Mouse (Mus musculus) forebrain, embryonic 16.5 days (tissue): ENCODE results near the gene Stac3. TPM values are rescaled to one million over a fixed set of nuclear protein-coding genes. Genes with fewer than 3 reads are reported as not detected.

Experiments
- ATAC-seq: fragments of 200-750 bp; cut with Nextera tagmentation; 2 replicates; pipeline ENCODE4 v1.8.0; 2017; ENCODE audit warnings: mild to moderate bottlenecking, moderate library complexity
- H3K27ac ChIP-seq: fragments of 300-500 bp; sonication (generic); 2 replicates; pipeline ENCODE4 v1.5.1; 2014; ENCODE audit warnings: low read length, control low read depth
- H3K27me3 ChIP-seq: fragments of 300-500 bp; sonication (generic); replicated peaks from 2 replicates; pipeline ENCODE4 v1.6.1; 2014; ENCODE audit warnings: low read length; ENCODE audit not compliant: control insufficient read depth, insufficient read depth
- H3K36me3 ChIP-seq: fragments of 300-500 bp; sonication (generic); 2 replicates; pipeline ENCODE4 v1.6.1; 2014; ENCODE audit not compliant: control insufficient read depth, insufficient read depth
- H3K4me1 ChIP-seq: fragments of 300-500 bp; sonication (generic); replicated peaks from 2 replicates; pipeline ENCODE4 v1.6.1; 2014; ENCODE audit warnings: low read length; ENCODE audit not compliant: control insufficient read depth, insufficient read depth
- H3K4me2 ChIP-seq: fragments of 300-500 bp; sonication (generic); 2 replicates; pipeline ENCODE4 v1.6.1; 2014; ENCODE audit warnings: mild to moderate bottlenecking, low read length, control low read depth
- H3K4me3 ChIP-seq: fragments of 300-500 bp; sonication (generic); replicated peaks from 2 replicates; pipeline ENCODE4 v1.5.1; 2014; ENCODE audit warnings: mild to moderate bottlenecking, low read length, control low read depth
- H3K9ac ChIP-seq: fragments of 300-500 bp; sonication (generic); replicated peaks from 2 replicates; pipeline ENCODE4 v1.6.1; 2014; ENCODE audit warnings: low read depth, low read length, control low read depth
- H3K9me3 ChIP-seq: fragments of 300-500 bp; sonication (generic); 2 replicates; pipeline ENCODE4 v1.6.1; 2016; ENCODE audit warnings: low read length; ENCODE audit not compliant: control insufficient read depth
- WGBS: fragments of 180-500 bp; shearing (Covaris S2); extraction: QIAGEN DNeasy Blood & Tissue Kit; methylation state at CpG from one replicate; pipeline ENCODE4 v1.1.7; 2014; 5-methylcytosine and 5-hydroxymethylcytosine counted together
- polyA plus RNA-seq: library from polyadenylated mRNA; unstranded; fragments of >200 nt; fragmentation: Nextera tagmentation; extraction: Ambion mirVana; gene quantifications from 2 replicates; pipeline ENCODE4 v1.2.1, GENCODE M21; 2015

Stac3 gene
- polyA plus RNA-seq, 1 experiment from 2014 or later, result 1.8 TPM

- peak within 1 kb of the TSS; percentile 91 for H3K4me2 ChIP-seq
- no peaks in the 10 kb centered on the region for H3K9me3 ChIP-seq
- H3K36me3 ChIP-seq, result peaks cover 6% of the 10 kb centered on the region; the same call in 1 of the 2 replicates
- H3K4me3 ChIP-seq, result peak within 1 kb of the TSS; percentile 62
- peaks cover 29% of the 10 kb centered on the region for H3K27me3 ChIP-seq
- peak; percentile 11; the same call in 1 of the 2 replicates for ATAC-seq
- peaks cover 46% of the 10 kb centered on the region for H3K4me1 ChIP-seq
- H3K9ac ChIP-seq, result peak within 1 kb of the TSS; percentile 61
- WGBS, result under 1% methylated on average over 68 of the region's 78 CpGs
- H3K27ac ChIP-seq, result 0 out of 2 replicates have a peak within 1 kb of the TSS, but pooled peaks have one; percentile 26
Measured at GRCm38 (mm10) chr10:127534036-127534928, 32.8 kb downstream of the Stac3 start, which contains the start of gene Nxph4. TSS of gene Nxph4 (minus strand) at chr10:127534559.

GRCm38 (mm10) chr10:127534929-127535384, 33.5 kb downstream of the Stac3 start:
- 1% methylated on average over 30 of the region's 30 CpGs for WGBS
- peaks cover 46% of the 10 kb centered on the region for H3K4me1 ChIP-seq
- H3K4me2 ChIP-seq, result peak overlapping the region; percentile 91
- no peak overlapping the region for H3K27ac ChIP-seq
- peak overlapping the region; percentile 62 for H3K4me3 ChIP-seq
- no peak for ATAC-seq
- H3K27me3 ChIP-seq, result peaks cover 23% of the 10 kb centered on the region
- H3K9me3 ChIP-seq, result no peaks in the 10 kb centered on the region
- H3K36me3 ChIP-seq, result peaks cover 10% of the 10 kb centered on the region; the same call in 1 of the 2 replicates
- peak overlapping the region; percentile 43 for H3K9ac ChIP-seq

- Histone ChIP-seq H3K4me3 (no peak overlapping the region), H3K9ac (no peak overlapping the region), H3K27me3 (peaks cover 15% of the 10 kb centered on the region), H3K4me1 (peaks cover 32% of the 10 kb centered on the region), H3K4me2 (no peak overlapping the region), H3K27ac (no peak overlapping the region), H3K9me3 (no peaks in the 10 kb centered on the region), H3K36me3 (peaks cover 16% of the 10 kb centered on the region)
- 7% methylated on average over 8 of the region's 8 CpGs for whole genome bisulfite sequencing
- ATAC-seq, result peak; percentile 27
Measured at GRCm38 (mm10) chr10:127536586-127537314, 35.3 kb downstream of the Stac3 start.

- ATAC-seq, result peak; percentile 29
- Histone ChIP-seq H3K4me2 (no peak overlapping the region), H3K27me3 (peaks cover 8% of the 10 kb centered on the region), H3K4me1 (peaks cover 35% of the 10 kb centered on the region), H3K27ac (no peak overlapping the region), H3K9ac (no peak overlapping the region), H3K9me3 (no peaks in the 10 kb centered on the region), H3K4me3 (no peak overlapping the region), H3K36me3 (peaks cover 18% of the 10 kb centered on the region)
- WGBS, result 23% methylated on average over 7 of the region's 7 CpGs
Measured at GRCm38 (mm10) chr10:127537854-127538583, 36.5 kb downstream of the Stac3 start.

- ATAC-seq, result no peak
- Histone ChIP-seq H3K27ac (no peak overlapping the region), H3K9ac (no peak overlapping the region), H3K36me3 (peaks cover 41% of the 10 kb centered on the region), H3K4me1 (peaks cover 13% of the 10 kb centered on the region), H3K4me3 (no peak overlapping the region), H3K27me3 (no peaks in the 10 kb centered on the region), H3K9me3 (no peaks in the 10 kb centered on the region), H3K4me2 (no peak overlapping the region)
- 97% methylated on average over 8 of the region's 8 CpGs for WGBS
Measured at GRCm38 (mm10) chr10:127541510-127541909, 40.0 kb downstream of the Stac3 start.

GRCm38 (mm10) chr10:127542084-127542483, 40.6 kb downstream of the Stac3 start:
- peaks cover 41% of the 10 kb centered on the region for H3K36me3 ChIP-seq
- H3K27ac ChIP-seq, result no peak overlapping the region
- H3K4me3 ChIP-seq, result no peak overlapping the region
- no peak overlapping the region for H3K4me2 ChIP-seq
- H3K9me3 ChIP-seq, result no peaks in the 10 kb centered on the region
- no peaks in the 10 kb centered on the region for H3K27me3 ChIP-seq
- no peak overlapping the region for H3K9ac ChIP-seq
- peaks cover 7% of the 10 kb centered on the region for H3K4me1 ChIP-seq
- peak; percentile 7; the same call in 1 of the 2 replicates for ATAC-seq
- WGBS, result 60% methylated on average over 13 of the region's 13 CpGs

GRCm38 (mm10) chr10:127542720-127543119, 41.2 kb downstream of the Stac3 start:
- Histone ChIP-seq H3K9ac (no peak overlapping the region), H3K27ac (no peak overlapping the region), H3K4me2 (no peak overlapping the region), H3K9me3 (no peaks in the 10 kb centered on the region), H3K4me1 (peaks cover 4% of the 10 kb centered on the region; the same call in 1 of the 2 replicates), H3K27me3 (no peaks in the 10 kb centered on the region), H3K4me3 (no peak overlapping the region), H3K36me3 (peaks cover 44% of the 10 kb centered on the region)
- WGBS, result 32% methylated on average over 6 of the region's 6 CpGs
- 0 out of 2 replicates have a peak, but pooled peaks have one; percentile 6 for ATAC-seq

GRCm38 (mm10) chr10:127543916-127544315, 42.4 kb downstream of the Stac3 start:
- Histone ChIP-seq H3K4me3 (no peak overlapping the region), H3K27me3 (no peaks in the 10 kb centered on the region), H3K36me3 (peaks cover 44% of the 10 kb centered on the region), H3K9ac (no peak overlapping the region), H3K4me1 (peaks cover 3% of the 10 kb centered on the region; the same call in 1 of the 2 replicates), H3K9me3 (no peaks in the 10 kb centered on the region), H3K4me2 (no peak overlapping the region), H3K27ac (no peak overlapping the region)
- ATAC-seq, result no peak
- WGBS, result 83% methylated on average over 3 of the region's 3 CpGs
